Mouse (Mus musculus): Measurements from ENCODE around the gene Trrap.

DNA sequence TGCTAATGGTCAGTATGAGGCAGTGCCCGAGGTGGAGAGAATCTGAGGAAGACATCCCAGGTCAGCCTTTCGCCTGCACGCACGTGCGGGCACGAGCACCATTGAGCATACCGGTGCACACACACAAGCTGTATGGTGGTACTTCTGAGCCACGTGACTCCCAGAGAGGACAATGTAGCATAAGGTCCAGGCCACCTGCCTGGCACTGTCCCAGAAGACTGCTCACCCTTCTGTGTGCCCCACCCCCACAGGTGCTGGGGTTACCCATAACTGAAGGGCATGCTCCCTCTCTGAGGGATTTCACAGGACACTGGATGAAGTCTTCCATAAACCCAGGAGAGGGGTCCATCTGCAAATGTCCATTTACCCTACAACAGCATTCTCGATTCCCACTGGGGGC is 10.1 kb upstream of the Trrap start:
- TF ChIP-seq HCFC1 (IDR thresholded peaks at IDR 0.05; ENCODE audit: low read depth, low read length) (no peak), E2F4 (IDR thresholded peaks at IDR 0.05; ENCODE audit: insufficient replicate concordance, low read depth, low read length) (no peak), POLR2AphosphoS2 (IDR thresholded peaks at IDR 0.05; ENCODE audit: low read depth, low read length) (no peak), MYC (IDR thresholded peaks at IDR 0.05; ENCODE audit: low read depth, low read length) (no peak), SMC3 (IDR thresholded peaks at IDR 0.05; ENCODE audit: low read depth, low read length) (no peak), CTCF (conservative IDR thresholded peaks at IDR 0.05 in 1 of 2, IDR thresholded peaks at IDR 0.05 in 1 of 2; ENCODE audit: low read depth in 2 of 2, low read length in 2 of 2) (no peak), MAX (IDR thresholded peaks at IDR 0.05; ENCODE audit: low read length) (no peak), CHD2 (IDR thresholded peaks at IDR 0.05; ENCODE audit: low read length) (no peak), TBP (conservative IDR thresholded peaks at IDR 0.05; ENCODE audit: low read depth, low read length) (no peak), EP300 (IDR thresholded peaks at IDR 0.05; ENCODE audit: low read length) (no peak), POLR2A (IDR thresholded peaks at IDR 0.05; ENCODE audit: low read depth, low read length) (no peak), USF1 (IDR thresholded peaks at IDR 0.05; ENCODE audit: low read depth, low read length) (no peak)
